Mouse (Mus musculus): ENCODE results near the gene Zdhhc23. TPM values are rescaled to one million over a fixed set of nuclear protein-coding genes. Genes with fewer than 3 reads are reported as not detected.

Zdhhc23 gene
- polyA plus RNA-seq, 1 experiment from 2014 or later: 0.31 TPM

DNA sequence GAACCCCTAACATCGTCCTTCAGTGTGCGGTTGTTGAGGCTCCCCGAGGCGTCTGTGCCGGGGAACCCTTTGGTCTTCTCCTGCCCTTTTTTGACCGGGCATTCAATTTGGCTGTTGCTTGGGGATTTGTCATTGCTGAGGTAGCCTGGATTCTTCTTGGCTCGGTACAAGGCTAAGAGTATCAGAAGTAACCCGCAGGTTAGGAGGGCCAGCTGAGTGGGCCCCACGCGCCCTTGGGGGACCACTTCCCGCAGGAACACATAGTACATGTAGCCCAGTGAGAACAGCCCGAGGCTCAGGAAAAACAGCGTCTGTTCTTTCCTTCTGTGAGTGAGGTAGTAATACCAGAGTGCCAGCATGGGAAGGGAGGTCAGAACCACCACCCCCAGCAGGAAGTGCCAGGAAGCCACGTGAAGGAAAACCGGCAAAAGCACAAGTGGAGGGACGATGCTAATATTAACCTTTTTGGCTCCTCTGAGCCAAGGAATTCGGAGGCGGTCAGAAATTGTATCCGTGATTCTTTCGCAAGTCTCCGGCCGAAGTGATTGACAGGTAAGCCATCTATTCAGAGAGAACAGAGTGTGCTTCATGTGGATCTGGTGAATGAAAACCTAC lies 5.9 kb downstream of the Zdhhc23 start:
- WGBS (ENCODE audit: insufficient replicate concordance): 70% methylated on average over 22 of the region's 22 CpGs
- no peak overlapping the region for H3K9ac ChIP-seq (ENCODE audit: low read depth, low read length)

DNA sequence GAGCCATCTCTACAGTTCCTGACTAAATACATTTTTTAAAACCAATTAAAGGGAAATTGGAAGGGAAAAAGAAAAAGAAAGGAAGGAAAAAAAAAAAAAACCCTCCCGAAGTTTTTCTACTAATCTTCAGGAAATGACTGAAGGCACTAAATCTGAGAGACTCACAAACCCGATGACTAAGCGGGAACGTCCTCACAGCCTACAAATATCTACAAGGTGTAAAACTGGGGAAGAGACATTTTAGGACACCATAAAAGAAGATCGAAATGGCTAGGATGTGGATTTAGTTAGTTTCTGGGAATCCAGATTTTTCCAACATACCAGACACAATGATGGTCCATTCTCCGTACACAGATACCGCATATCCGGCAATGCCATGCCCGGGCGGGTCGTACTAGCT lies 6.4 kb downstream of the Zdhhc23 start:
- no peak for ATAC-seq (ENCODE audit: low read depth)
- Histone ChIP-seq H3K9me3 (replicated peaks; ENCODE audit: control insufficient read depth, low read length) (no peaks in the 10 kb centered on the region), H3K4me2 (ENCODE audit: low read depth, low read length) (no peak overlapping the region), H3K27me3 (ENCODE audit: control insufficient read depth, insufficient read depth, low read depth, low read length) (no peaks in the 10 kb centered on the region), H3K4me3 (ENCODE audit: low read depth, low read length) (no peak overlapping the region), H3K36me3 (ENCODE audit: control insufficient read depth, insufficient read depth) (no peaks in the 10 kb centered on the region), H3K27ac (ENCODE audit: low read length) (no peak overlapping the region), H3K9ac (ENCODE audit: low read depth, low read length) (no peak overlapping the region), H3K4me1 (ENCODE audit: control insufficient read depth, low read depth, low read length) (no peaks in the 10 kb centered on the region)
- 68% methylated on average over 11 of the region's 11 CpGs for WGBS (ENCODE audit: insufficient replicate concordance)

More for the DNA sequence above, 5.9 kb downstream of the Zdhhc23 start:
- Histone ChIP-seq H3K27me3 (ENCODE audit: control insufficient read depth, insufficient read depth, low read depth, low read length) (peaks cover under 1% of the 10 kb centered on the region), H3K9me3 (replicated peaks; ENCODE audit: control insufficient read depth, low read length) (no peaks in the 10 kb centered on the region), H3K4me1 (ENCODE audit: control insufficient read depth, low read depth, low read length) (no peaks in the 10 kb centered on the region), H3K36me3 (ENCODE audit: control insufficient read depth, insufficient read depth) (no peaks in the 10 kb centered on the region), H3K4me2 (ENCODE audit: low read depth, low read length) (no peak overlapping the region), H3K4me3 (ENCODE audit: low read depth, low read length) (no peak overlapping the region), H3K27ac (ENCODE audit: low read length) (no peak overlapping the region)
- no peak for ATAC-seq (ENCODE audit: low read depth)

DNA sequence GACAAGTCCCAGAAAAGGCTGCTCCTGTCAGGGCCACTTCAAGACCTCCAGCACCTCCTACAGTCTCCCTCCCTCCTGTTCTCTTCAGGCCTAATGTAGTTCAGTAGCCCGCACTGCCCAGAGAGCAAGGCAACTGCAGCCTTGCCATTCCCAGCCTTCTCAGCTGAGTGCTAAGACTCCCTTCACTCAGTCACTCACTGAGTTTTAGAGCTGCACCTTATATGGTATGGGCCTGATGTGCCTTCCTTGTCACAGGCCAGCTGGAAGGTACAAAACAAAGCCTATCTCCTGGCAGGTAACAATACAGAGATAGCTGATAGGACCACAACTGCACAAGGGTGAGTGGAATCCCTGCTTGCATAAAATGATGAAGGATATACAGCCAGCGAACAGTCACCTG lies 7.2 kb downstream of the Zdhhc23 start:
- WGBS (ENCODE audit: insufficient replicate concordance): 90% methylated on average over 2 of the region's 2 CpGs
- no peak overlapping the region for H3K4me2 ChIP-seq (ENCODE audit: low read depth, low read length)
- H3K27me3 ChIP-seq (ENCODE audit: control insufficient read depth, insufficient read depth, low read depth, low read length): no peaks in the 10 kb centered on the region
- no peak for ATAC-seq (ENCODE audit: low read depth)
- H3K36me3 ChIP-seq (ENCODE audit: control insufficient read depth, insufficient read depth): no peaks in the 10 kb centered on the region
- H3K9me3 ChIP-seq (replicated peaks; ENCODE audit: control insufficient read depth, low read length): no peaks in the 10 kb centered on the region
- H3K27ac ChIP-seq (ENCODE audit: low read length): no peak overlapping the region
- H3K4me1 ChIP-seq (ENCODE audit: control insufficient read depth, low read depth, low read length): no peaks in the 10 kb centered on the region
- no peak overlapping the region for H3K4me3 ChIP-seq (ENCODE audit: low read depth, low read length)
- H3K9ac ChIP-seq (ENCODE audit: low read depth, low read length): no peak overlapping the region

DNA sequence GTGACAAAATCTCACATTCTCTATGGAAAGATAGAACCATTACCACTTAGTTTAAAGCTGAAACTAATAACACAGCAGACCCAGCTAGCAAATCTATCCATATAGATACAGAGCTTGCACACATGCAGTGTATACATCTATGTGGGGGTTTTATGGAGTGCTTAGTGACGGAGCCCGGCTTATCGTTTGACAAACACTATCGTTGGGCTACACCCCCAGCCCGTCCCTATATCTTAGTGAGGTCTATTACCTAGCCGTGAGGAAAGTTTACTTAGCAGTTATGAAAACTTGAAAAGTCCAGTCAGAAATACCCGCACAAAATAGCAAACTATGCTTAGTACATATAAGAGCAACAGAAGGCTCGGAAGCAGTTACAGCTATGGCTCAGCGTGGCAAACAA lies 7.8 kb downstream of the Zdhhc23 start:
- Histone ChIP-seq H3K4me3 (ENCODE audit: low read depth, low read length) (no peak overlapping the region), H3K9ac (ENCODE audit: low read depth, low read length) (no peak overlapping the region), H3K4me1 (ENCODE audit: control insufficient read depth, low read depth, low read length) (no peaks in the 10 kb centered on the region), H3K4me2 (ENCODE audit: low read depth, low read length) (no peak overlapping the region), H3K27me3 (ENCODE audit: control insufficient read depth, insufficient read depth, low read depth, low read length) (no peaks in the 10 kb centered on the region), H3K27ac (ENCODE audit: low read length) (no peak overlapping the region), H3K36me3 (ENCODE audit: control insufficient read depth, insufficient read depth) (no peaks in the 10 kb centered on the region), H3K9me3 (replicated peaks; ENCODE audit: control insufficient read depth, low read length) (no peaks in the 10 kb centered on the region)
- no peak for ATAC-seq (ENCODE audit: low read depth)
- WGBS (ENCODE audit: insufficient replicate concordance): 71% methylated on average over 9 of the region's 9 CpGs

DNA sequence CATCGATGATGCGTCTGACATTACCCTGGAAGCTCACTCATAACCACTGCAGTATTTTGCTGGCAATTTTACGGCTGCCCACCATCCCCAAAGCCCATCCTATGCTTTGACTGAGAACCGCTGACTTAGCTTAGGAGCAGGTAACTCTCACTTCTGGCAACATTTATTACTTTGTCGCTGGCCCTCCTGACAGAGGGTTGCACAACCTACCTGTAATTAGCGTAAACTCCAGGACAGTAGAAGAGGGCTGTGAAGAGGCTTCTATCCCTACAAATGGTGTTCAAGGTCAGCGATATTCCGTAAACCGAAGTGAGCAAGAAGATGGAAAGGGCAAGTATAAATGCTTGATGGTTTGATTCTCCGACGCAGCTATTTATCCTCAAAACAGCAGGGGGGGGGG lies 8.4 kb downstream of the Zdhhc23 start:
- Histone ChIP-seq H3K27ac (ENCODE audit: low read length) (no peak overlapping the region), H3K9ac (ENCODE audit: low read depth, low read length) (no peak overlapping the region), H3K4me3 (ENCODE audit: low read depth, low read length) (no peak overlapping the region), H3K27me3 (ENCODE audit: control insufficient read depth, insufficient read depth, low read depth, low read length) (no peaks in the 10 kb centered on the region), H3K36me3 (ENCODE audit: control insufficient read depth, insufficient read depth) (no peaks in the 10 kb centered on the region), H3K4me2 (ENCODE audit: low read depth, low read length) (no peak overlapping the region), H3K4me1 (ENCODE audit: control insufficient read depth, low read depth, low read length) (peaks cover under 1% of the 10 kb centered on the region; the same call in 1 of the 2 replicates), H3K9me3 (replicated peaks; ENCODE audit: control insufficient read depth, low read length) (no peaks in the 10 kb centered on the region)
- WGBS (ENCODE audit: insufficient replicate concordance): 77% methylated on average over 11 of the region's 11 CpGs
- ATAC-seq (ENCODE audit: low read depth): no peak

DNA sequence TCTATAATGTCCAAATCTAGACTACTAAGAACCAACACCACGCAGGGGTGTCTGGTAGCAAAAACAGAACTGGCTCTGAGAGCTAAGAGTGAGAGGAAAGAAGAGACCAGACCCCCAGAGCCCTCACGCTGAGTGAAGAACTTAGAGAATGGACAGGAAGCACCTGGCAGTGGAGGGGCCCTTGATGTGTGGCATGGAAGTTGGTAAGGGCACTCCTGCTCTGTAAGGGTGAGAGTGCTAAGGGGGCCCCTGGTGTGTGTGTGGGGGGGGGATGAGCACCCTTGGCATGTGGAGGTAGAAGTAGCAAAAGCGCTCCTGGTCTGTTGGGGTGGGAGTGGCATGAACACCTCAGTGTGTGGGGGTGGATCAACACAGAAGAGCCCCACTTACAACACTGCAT lies 9.2 kb downstream of the Zdhhc23 start:
- WGBS (ENCODE audit: insufficient replicate concordance): 42% methylated on average over 3 of the region's 3 CpGs
- Histone ChIP-seq H3K9ac (ENCODE audit: low read depth, low read length) (no peak overlapping the region), H3K27me3 (ENCODE audit: control insufficient read depth, insufficient read depth, low read depth, low read length) (no peaks in the 10 kb centered on the region), H3K4me2 (ENCODE audit: low read depth, low read length) (no peak overlapping the region), H3K4me1 (ENCODE audit: control insufficient read depth, low read depth, low read length) (peaks cover 2% of the 10 kb centered on the region; the same call in 1 of the 2 replicates), H3K9me3 (replicated peaks; ENCODE audit: control insufficient read depth, low read length) (no peaks in the 10 kb centered on the region), H3K27ac (ENCODE audit: low read length) (no peak overlapping the region), H3K36me3 (ENCODE audit: control insufficient read depth, insufficient read depth) (no peaks in the 10 kb centered on the region), H3K4me3 (ENCODE audit: low read depth, low read length) (no peak overlapping the region)
- no peak; the same call in 1 of the 2 replicates for ATAC-seq (ENCODE audit: low read depth)

DNA sequence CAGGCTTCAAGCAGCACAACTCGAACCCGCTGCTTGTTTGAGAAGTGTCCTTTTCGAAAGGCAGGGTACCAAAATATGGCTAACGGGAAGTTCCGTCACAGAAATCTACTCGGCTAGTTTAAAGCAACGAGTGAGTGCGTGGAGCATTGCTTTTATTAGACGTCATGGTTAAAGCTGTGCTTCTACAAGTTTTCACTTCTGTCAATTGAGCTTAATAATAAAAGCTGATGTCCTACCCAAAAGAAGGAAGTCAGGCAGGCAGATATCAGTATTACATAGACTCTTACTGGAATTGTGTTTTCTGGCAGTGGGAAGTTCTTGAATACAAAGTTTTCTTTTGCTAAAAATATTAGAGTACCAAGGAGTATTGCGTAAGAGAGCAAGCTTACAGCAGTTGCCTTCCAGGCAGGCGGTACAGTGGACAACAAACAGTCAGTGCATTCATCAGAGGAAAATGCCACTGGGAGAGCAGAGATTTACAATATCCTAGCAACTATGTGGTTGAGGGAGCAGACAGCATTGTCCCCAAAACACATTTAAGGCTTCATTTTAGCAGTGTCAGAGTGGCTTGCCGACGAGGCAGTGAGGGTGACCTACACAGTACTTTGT lies 13.7 kb downstream of the Zdhhc23 start:
- H3K4me2 ChIP-seq (ENCODE audit: low read depth, low read length): no peak overlapping the region
- no peaks in the 10 kb centered on the region for H3K36me3 ChIP-seq (ENCODE audit: control insufficient read depth, insufficient read depth)
- H3K9me3 ChIP-seq (replicated peaks; ENCODE audit: control insufficient read depth, low read length): no peaks in the 10 kb centered on the region
- H3K27me3 ChIP-seq (ENCODE audit: control insufficient read depth, insufficient read depth, low read depth, low read length): no peaks in the 10 kb centered on the region
- WGBS (ENCODE audit: insufficient replicate concordance): 71% methylated on average over 13 of the region's 13 CpGs
- H3K9ac ChIP-seq (ENCODE audit: low read depth, low read length): no peak overlapping the region
- no peak for ATAC-seq (ENCODE audit: low read depth)
- H3K4me1 ChIP-seq (ENCODE audit: control insufficient read depth, low read depth, low read length): peaks cover 2% of the 10 kb centered on the region; the same call in 1 of the 2 replicates
- H3K27ac ChIP-seq (ENCODE audit: low read length): no peak overlapping the region
- no peak overlapping the region for H3K4me3 ChIP-seq (ENCODE audit: low read depth, low read length)

DNA sequence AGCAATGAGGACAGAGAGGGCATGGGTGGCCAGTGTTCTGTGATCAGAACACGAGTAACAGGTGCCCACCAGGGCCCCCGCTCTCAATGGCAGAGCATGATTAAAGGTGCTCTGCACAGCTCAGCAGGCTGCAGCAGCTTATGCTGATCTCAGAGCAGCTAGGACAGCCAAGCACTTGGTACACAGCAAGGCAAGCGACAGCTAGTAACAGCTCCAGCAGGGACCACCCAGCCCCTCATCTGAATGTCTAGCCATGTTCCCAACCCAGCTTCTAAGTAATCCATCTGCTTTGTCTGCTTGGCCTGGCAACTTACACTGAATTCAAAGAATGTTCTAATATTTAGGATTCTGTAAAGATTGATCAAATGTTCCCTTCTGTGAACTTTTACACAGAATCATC lies 15.8 kb downstream of the Zdhhc23 start:
- Histone ChIP-seq H3K4me1 (ENCODE audit: control insufficient read depth, low read depth, low read length) (peaks cover 2% of the 10 kb centered on the region; the same call in 1 of the 2 replicates), H3K27me3 (ENCODE audit: control insufficient read depth, insufficient read depth, low read depth, low read length) (no peaks in the 10 kb centered on the region), H3K9me3 (replicated peaks; ENCODE audit: control insufficient read depth, low read length) (no peaks in the 10 kb centered on the region), H3K9ac (ENCODE audit: low read depth, low read length) (no peak overlapping the region), H3K4me3 (ENCODE audit: low read depth, low read length) (no peak overlapping the region), H3K27ac (ENCODE audit: low read length) (no peak overlapping the region), H3K36me3 (ENCODE audit: control insufficient read depth, insufficient read depth) (no peaks in the 10 kb centered on the region), H3K4me2 (ENCODE audit: low read depth, low read length) (no peak overlapping the region)
- 66% methylated on average over 3 of the region's 3 CpGs for WGBS (ENCODE audit: insufficient replicate concordance)
- ATAC-seq (ENCODE audit: low read depth): no peak

DNA sequence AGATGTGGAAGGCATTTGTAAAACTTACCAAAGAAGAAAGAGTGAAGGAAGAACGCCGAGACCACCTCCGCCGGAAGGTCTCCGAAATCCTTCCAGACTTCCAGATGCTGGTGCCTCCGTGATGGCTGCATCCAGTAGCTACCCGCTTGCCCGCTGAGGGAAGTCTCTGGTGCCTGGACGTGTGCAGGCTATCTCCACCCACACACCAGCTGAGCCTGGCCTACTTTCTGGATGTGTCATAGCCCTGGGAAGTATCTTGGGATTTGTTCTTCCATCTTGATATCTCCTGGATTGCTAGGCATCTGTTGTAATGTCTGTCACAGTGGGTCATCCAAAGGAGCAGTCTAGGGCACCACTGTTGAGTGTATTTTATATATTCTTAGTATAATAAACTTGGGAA lies 16.3 kb downstream of the Zdhhc23 start:
- Histone ChIP-seq H3K27ac (ENCODE audit: low read length) (no peak overlapping the region), H3K4me2 (ENCODE audit: low read depth, low read length) (no peak overlapping the region), H3K36me3 (ENCODE audit: control insufficient read depth, insufficient read depth) (no peaks in the 10 kb centered on the region), H3K9ac (ENCODE audit: low read depth, low read length) (no peak overlapping the region), H3K27me3 (ENCODE audit: control insufficient read depth, insufficient read depth, low read depth, low read length) (no peaks in the 10 kb centered on the region), H3K9me3 (replicated peaks; ENCODE audit: control insufficient read depth, low read length) (no peaks in the 10 kb centered on the region), H3K4me3 (ENCODE audit: low read depth, low read length) (no peak overlapping the region), H3K4me1 (ENCODE audit: control insufficient read depth, low read depth, low read length) (peaks cover 2% of the 10 kb centered on the region; the same call in 1 of the 2 replicates)
- 87% methylated on average over 9 of the region's 9 CpGs for whole genome bisulfite sequencing (ENCODE audit: insufficient replicate concordance)
- ATAC-seq (ENCODE audit: low read depth): no peak

All from liver, embryonic 16.5 days (tissue).